Mouse (Mus musculus): ENCODE results near the gene Zbtb20.
A peak's percentile ranks its signal among the peaks of the same experiment; 100 is the strongest.

Zbtb20 gene

DNA sequence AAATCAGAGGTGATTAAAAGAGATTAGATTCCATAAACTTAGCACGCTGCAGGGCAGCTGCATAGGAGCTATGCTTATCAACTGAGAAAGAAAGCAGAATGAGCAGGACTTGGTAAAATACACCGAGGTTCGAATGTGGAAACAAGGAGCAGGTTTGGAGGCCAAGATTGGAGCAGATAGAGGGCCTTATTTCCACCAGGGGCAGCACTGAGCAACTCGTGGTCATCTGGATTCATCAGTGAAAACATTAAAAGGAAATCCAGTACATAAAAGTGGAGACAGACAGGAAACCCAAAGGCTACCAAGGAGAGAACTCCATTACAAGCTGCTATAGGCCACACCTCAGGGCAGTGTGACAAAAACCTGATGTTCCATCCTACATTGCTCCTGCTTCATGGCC, 686.3 kb downstream of the Zbtb20 start:
- no peak for DNase-seq (ENCODE audit: low spot score in 2 of 2)

DNA sequence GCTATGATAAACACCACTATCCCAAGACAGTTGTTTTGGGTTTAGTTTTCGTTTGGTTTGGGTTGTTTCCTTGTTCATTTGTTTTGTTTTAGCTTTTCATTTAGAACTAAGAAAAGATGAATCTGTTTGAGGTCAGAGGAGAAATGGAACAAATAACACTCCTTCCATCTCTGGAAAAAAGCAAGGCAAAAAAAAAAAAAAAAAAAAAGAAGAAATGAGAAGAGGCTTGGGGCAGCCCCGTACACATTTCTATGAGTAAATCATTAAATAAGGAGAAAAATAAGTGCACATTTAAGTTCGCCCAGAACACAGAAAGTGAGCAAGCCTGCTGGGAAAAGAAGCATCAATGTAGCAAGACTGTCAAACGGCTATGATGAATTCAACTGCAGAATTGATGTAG, 690.2 kb downstream of the Zbtb20 start:
- DNase-seq (ENCODE audit: low spot score in 2 of 2), result no peak

DNA sequence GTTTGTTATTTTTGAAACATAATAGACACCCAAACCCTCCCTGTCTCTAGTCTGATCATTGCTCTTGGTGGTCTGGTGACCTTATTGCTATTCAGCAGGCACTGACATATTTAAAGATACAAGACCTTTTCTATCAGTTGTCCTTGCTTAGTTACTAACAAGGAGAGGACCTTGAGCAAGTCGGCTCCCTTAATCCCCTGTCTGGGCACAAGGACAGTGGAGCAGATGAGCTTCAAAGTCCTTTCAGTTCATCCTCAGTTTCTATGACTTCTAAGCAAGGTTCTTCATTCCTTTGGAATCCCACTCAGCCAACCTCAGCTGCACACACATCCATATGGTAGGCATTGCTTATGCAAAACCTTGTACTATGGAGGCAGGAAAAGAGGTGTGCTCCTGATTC, 690.8 kb downstream of the Zbtb20 start:
- no peak for DNase-seq (ENCODE audit: low spot score in 2 of 2)

DNA sequence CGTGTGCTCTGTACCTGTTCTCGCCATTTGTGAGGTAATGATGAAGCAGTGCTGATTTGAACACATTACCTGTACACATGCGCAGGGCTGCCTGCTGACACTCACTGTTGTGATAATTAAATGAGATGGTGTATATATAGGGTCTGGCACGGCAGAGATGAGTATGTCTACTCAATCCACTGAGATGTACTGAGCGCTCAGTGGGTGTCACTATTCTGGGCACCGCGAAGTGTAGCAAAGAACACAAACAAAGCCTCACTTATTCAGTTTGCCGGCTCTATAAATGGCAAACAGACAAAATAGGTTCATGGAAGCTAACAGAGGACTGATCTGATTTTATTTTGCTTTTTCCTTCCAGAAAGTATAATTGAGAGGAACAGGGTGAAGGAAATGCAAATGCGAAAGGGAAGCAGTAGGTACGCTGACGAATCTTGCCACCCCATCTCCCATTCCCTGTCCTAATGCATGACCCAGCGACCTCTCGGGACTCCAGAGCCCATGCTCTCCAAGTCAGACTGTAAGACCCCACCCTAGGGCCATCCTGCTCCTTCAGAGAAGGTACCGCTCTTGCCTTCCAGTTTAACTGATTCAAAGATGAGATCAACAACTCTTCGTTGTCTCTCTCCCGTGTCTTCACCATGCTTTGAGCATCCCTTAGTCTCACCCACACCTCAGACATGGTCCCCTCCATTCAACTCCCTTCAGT, 695.8 kb downstream of the Zbtb20 start:
- no peak for DNase-seq (ENCODE audit: low spot score in 2 of 2)

DNA sequence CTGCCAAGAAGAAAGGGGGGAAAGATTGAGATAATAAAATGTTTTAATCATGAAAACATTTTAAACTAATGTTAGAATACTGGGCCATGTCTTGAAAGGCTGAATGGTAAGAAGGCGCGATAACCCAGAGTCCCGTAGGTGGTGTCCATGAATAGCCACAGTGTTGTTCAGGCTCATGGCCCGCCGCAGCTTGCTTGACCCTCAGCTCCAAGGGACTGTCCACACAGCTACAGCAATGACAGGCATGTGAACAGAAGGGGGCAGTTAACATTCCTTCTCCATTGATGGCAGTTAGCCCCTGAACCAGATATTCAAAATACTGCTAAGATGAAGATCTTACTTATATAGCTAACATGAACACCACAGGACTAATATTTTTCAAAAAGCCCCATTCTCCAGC, 696.5 kb downstream of the Zbtb20 start:
- DNase-seq (ENCODE audit: low spot score in 2 of 2), result no peak

DNA sequence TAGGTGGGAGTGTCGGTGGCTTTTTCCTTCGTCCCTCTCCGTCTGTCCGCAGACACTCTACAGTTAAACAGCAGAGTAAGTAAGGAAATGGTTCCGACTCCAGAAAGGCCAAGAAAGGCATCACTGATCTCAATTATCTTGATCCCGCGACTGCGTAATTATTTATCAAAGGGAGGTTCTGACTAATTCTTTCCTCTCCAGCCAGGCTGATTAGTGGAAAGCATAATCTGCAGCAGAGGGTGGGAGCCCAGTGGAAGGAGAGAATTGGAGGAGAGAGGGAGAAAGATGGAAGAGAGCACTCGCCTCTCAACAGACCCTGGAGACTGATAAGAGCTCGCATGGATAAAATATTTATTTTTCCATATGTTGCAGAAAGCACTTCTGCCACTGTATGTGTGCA, 697.1 kb downstream of the Zbtb20 start:
- no peak for DNase-seq (ENCODE audit: low spot score in 2 of 2)

DNA sequence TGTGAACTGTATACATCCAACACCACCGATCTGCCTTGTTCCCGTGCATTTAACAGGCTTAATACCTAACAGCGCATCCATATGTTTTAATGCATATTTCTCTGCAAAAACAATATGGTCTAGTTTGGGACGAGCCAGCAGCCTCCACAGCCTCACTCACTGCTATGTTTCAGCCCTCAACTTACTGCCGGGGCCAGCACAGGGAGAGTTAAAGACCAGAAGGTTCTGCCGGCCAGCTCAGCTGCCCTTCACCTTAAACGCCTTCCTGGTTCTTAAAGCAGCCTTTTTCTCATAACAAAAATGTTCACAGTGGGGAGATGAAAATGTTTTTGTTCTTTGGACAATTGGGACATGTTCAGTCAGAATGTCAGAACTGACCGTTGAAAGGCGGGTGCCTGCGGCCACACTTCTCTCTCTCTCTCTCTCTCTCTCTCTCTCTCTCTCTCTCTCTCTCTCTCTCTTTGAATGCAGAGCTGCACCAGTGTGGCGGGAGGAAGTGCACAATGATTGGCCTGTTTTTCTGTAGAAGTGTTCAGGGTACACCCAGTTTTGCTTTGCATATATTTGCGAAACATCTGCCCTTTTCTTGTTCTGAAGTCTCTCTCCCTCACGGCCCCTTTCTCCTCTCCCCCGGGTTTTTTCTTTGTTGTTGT, 697.6 kb downstream of the Zbtb20 start:
- no peak for DNase-seq (ENCODE audit: low spot score in 2 of 2)

DNA sequence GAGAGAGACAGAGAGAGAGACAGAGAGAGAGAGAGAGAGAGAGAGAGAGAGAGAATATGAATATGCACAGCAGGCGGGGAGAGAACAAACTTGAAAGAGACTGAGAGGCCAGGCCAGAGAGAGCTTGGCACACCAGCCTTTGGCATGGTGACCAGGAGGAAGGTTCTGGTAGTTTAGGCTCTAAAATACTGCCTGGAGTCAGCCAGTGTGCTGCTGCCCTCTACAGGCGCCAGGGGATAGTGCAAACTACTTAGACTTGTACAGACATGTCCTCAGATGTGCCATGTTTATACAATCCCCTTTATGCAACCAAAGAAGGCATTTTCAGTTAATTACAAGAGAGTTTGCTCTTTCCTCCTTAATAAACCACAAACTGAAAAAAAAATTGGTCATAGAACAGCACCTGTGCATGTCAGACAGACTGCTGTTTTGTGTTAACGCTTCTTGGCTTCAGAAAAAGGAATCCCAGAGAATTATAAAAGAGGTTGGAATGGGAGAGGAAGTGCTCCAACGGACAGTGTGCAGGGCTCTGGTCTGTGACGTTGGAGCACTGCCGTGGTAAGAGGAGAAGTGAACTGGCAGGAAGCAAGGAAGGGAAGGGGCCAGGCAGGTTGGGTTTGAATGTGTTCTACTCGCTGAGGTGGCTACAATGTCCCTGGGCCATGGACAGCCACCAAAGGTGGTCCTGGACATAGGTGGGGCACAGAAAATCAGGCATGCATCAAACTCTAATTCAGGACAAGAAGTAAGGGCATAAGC, 698.5 kb downstream of the Zbtb20 start:
- DNase-seq (ENCODE audit: low spot score in 2 of 2), result peak; percentile 84 to 88

DNA sequence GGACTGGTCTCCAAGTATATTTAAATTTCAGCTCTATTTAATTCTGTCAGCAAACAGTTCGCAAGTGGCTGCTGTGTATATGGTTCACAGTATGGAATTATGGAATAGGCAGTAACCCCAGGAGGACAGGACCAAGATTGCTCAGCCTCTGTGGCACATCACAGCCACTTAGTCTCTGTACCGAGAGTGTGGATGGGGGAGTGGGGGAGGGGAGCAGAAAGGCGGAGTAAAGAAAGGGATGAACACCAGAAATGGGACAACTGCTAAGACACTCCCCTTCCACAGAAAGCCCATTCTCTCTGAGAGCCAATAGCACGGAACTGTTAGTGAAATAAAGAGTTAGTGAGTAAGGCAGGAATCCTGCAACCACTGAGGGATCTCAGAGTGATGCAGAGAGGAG, 699.4 kb downstream of the Zbtb20 start:
- DNase-seq (ENCODE audit: low spot score in 2 of 2), result no peak

DNA sequence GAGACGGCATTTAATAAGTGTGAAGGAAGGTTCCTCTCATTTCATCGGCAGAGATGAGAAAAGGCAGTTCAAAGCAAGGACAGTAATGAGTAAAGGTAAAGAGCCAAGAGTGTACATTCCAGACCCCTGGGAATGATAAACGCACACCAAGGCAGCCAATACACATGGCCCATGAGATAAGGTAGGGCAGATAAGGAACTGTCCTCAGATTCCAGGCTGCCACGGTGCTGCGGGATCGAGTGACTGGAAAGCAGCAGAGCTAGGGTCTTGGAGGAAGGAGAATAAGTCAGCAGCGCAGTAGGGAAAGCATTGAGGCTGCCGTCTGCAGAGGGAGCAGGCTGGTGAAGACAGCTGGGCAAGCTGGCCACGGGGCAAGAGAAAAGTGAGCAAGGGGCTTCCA, 699.8 kb downstream of the Zbtb20 start:
- DNase-seq (ENCODE audit: low spot score in 2 of 2), result no peak

DNA sequence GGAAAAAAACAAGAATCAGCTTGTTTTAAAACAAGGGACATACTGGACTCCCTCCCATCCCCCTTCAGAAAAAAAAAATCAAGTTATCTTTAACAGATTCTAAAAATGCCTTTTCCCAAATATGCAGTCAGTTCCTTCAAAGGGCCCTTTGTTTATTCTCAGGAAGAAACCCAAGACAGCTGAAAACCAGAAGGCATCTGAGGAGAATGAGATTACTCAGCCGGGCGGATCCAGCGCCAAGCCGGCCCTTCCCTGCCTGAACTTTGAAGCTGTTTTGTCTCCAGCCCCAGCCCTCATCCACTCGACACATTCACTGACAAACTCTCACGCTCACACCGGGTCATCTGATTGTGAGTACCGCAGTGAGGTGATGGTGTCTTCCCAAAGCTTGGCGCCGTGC, 701.7 kb downstream of the Zbtb20 start:
- DNase-seq (ENCODE audit: low spot score in 2 of 2), result no peak

DNA sequence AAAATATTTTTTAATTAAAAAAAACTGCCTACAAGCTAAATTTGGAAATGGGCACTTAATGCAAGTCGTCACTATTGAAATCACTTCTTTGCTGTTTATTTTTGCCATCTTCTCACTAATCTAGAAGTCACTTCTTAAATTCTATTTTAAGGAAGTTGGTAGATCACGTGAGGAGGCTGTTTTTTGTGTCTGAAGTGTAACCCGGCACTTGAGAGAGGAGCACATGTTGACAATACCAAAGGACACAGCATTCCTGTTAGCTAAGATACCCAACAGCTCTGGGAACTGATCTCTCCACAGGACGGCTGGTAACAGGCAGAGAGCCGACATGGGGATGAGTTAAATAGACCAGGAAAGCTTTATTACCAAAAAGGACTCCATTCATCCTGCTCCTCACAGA, 702.7 kb downstream of the Zbtb20 start:
- DNase-seq (ENCODE audit: low spot score in 2 of 2), result no peak

DNA sequence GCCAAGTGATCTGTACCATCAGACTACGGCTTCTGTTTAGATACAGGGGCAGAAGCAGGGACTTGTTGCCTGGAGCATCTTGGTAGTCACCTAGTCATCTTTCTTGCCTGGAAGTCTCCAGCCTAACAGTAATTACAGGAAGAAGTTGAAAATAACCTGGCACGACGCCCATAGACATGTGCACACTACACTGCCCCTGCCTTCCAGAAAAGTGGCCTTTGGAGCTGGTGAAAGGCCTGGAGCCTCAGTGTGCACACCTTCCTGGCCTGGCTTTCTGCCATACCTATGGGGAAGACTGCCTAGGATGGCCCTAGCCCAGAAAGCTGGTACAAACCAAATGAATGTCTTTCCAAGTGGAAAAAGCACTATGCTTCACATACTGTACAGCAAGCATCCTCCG, 703.4 kb downstream of the Zbtb20 start:
- no peak for DNase-seq (ENCODE audit: low spot score in 2 of 2)

DNA sequence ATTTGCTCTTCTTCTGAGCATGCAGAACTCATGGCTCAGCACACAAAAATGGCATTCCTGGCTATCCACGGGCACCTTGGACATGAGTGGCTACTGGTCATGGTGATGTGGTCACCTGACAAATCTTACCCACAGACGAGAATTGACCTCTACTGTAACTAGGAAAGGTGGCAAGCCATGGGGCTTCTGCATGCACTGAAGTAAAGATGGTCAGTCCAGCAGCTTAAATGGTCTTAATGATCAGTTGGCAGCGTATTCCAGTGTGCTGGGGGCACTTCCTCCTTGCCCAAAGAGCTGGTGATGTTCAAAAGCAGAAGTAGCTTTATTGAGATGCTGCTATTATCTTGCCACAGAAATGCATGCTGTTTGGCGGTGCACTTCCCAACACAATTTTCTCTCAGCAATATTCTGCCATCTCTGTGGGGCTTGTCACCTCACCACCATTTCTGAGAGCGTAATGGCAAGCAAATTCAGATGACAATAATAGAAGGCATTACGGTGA, 704.7 kb downstream of the Zbtb20 start:
- DNase-seq (ENCODE audit: low spot score in 2 of 2), result no peak

DNA sequence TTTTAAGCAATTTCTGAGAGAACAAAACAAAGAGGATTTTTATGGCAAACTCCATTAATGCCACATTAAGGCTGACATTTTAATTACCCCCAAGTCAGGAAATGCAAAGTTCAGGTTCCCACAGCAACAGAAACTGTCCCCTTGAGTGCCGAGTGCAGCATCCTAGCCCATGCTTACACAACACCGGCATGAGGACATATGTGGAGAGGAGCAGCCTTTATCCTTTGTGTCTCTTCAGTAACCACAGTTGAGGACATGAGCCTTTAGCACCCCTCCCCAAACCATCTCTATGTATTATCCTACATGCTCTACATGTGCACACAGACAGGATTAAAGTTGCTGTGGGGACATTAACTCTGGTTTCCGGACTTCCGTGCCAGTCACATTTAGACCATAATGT, 705.9 kb downstream of the Zbtb20 start:
- no peak for DNase-seq (ENCODE audit: low spot score in 2 of 2)

DNA sequence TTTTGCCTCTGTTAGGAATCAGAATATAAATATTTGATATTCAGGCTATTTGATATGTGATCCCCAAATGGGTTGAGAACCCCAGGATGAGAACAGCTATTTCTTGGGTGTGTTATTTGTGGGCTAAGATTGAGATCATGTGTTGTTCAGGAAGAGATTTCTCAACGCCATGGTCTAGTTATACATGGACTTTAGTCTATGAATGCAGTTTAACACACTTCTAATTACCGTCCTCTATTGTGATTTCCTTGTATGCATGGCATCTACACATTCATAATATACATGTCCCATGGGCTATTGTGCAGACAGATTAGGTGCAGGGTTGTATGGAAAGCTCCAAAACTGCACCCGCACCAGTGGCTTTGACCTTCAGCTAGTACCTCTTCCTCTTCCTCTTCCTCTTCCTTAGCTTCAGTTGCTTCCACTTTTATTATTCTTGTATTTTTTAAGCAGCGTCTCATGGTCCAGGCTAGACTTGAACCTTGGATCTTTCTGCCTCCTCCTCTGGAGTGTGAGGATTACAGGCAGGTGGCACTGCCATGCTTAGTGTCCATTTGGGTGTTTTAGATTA, 711.3 kb downstream of the Zbtb20 start:
- no peak for DNase-seq (ENCODE audit: low spot score in 2 of 2)

DNA sequence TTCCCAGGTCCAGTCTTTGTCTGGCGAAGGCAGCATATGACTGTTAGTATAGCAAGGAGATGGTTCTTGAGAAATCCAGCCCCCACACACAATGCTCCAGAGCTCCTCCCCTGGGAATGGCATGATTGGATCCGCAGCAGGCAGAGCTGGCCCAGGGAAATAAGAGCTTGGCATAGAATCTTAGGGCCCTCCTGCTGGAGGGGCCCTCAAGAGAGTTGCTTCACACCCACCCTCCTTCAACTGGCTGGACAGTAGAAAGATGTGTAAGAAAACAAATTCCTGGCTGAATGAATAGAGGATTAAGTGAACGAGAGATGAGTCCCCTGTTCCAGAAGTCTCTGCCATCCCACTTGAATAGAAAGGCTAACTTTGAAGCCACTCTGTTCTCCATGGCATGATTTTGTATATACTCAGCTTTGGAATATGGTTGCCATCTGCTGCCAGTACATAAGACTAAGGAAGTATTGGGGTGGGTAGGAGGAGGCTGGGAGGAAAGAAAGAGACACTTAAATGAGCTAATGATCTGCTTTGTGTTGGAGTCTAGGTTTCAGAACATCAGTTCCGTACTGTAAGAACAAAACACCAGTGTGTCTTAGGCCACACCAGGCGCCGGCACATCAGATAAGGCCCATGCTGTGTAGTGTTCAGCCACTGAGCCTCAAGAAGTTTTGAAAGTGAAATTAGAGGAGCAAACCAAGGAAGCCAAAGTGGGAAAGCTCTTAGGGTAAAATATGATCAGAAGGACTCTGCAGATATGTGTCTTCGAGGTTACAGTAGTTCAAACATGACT, 715.2 kb downstream of the Zbtb20 start:
- no peak for DNase-seq (ENCODE audit: low spot score in 2 of 2)

DNA sequence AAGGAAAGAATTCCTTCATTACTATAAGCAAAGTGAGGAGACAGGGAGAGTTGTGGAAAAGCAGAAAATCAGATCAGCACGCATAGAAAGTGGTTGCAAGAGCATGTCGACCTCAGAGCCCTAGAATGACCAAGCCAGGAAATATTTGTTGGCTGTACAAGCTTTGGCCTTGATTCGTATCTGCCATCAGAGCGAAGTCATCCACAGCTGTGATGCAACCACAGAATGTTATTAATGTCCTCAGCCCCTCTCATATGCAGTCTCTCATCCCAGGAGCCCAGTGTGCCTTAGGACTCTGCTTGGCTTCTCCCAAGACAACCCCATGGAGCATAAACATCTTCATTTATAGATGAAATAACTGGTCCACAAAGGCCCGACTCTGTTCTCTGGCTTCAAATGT, 716.4 kb downstream of the Zbtb20 start:
- no peak for DNase-seq (ENCODE audit: low spot score in 2 of 2)

DNA sequence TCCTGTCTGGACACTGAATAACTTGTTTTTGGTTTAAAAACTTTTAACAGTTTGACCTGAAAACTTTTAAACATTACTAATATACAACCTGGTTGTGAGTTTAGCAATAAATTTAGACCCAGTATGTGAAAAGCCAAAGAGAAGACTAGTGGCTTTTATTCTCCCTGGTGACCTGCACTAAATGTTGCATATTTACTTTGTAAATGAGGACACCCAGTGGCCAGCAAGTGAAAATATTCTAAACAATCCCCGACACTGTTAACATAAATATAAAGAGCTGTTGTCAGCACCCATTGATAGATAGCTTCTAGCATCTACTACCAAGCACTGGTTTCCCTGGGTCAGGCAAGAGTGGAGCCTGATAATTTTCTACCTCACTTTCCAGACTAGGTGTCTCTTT, 717.1 kb downstream of the Zbtb20 start:
- no peak for DNase-seq (ENCODE audit: low spot score in 2 of 2)

DNA sequence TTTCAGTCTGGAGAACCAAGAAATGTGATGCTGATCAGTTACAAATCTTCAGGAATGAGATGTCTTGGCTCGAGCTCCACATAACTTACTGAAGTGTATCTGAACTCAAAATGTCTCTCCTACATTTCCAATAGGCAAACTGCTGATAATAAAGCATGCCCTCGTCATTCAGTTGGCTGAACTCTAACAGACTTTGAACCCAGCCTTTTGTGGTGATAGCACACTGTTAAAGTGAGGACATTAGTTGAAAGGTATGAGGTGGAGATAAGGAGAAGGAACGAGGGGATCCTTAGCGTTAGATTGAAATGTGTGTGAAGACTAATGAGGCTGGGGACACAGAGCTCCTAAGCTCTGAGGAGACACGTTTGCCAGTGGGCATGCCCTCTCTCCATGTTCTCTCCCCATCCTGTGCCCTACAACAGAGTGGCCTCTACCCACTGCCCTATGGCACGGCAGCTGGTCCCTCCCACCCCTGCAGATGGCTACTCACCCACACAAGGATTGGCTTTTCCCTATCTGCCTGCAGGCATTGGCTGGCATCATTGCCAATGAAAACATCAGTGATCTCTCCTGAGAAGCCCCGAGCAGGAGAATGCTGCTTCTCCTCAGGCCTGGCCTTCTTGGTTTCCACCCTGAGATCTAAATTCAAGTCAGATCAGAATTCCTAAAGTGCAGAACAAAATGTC, 721.8 kb downstream of the Zbtb20 start:
- no peak for DNase-seq (ENCODE audit: low spot score in 2 of 2)

DNA sequence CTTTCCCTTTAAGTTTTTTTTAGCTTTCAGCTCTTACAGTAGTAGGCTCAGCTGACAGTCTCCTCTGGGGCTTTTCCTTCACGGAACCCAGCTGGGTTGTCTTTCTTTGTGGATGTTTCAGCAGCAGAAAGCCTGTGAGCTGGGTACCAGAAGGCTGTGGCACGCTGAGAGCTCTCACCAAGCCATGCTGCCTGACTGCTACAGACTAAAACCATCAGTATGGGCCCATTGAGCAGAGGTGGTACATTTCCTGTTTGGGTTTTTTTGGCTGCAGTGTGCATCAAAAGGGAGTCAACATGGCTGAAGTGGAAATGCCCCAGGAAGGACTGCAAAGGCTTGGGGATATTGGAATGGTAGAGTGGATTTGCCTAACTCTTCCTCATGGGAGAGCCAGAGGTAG, 724.0 kb downstream of the Zbtb20 start:
- no peak for DNase-seq (ENCODE audit: low spot score in 2 of 2)
